Mouse (Mus musculus): Measurements from ENCODE around the gene Nav2. TPM values are rescaled to one million over a fixed set of nuclear protein-coding genes. Genes with fewer than 3 reads are reported as not detected.

Nav2 gene
- total and polyA plus RNA-seq, 3 experiments, result 2.0 to 2.7 TPM; not detected in 1

- Histone ChIP-seq H3K27me3 (ENCODE audit: control insufficient read depth in 1 of 2, insufficient read depth in 2 of 2, low read length in 2 of 2) (no peaks in the 10 kb centered on the region; a peak in 1 of 4 replicates), H3K27ac (ENCODE audit: control insufficient read depth, low read depth, low read length) (no peak overlapping the region)
- no peak for TF ChIP-seq ELF1 (IDR thresholded peaks at IDR 0.05; ENCODE audit: low read depth, low read length)
Measured at GRCm38 (mm10) chr7:49162079-49162478, 253.6 kb downstream of the Nav2 start.

DNA sequence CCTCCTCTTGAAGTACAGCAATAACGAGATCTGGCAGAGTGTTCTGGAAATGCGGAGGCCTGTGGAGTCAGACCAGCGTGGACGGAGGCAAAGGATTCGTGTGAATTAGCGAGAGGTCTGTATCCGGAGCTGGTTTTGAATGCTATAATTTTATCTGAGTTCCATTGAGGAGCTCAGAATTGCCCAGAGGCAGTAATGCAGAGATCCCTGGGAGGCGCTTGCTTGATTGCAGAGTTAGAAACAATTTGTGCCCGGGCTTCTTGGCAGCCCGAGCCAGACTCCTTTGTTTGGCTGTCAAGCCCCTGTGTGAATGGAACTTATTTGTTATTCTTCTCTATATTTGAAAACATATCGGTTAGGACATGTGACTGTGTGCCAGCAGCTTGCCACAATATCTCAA, 255.3 kb downstream of the Nav2 start:
- no peaks in the 10 kb centered on the region; a peak in 2 of 4 replicates for H3K27me3 ChIP-seq (ENCODE audit: control insufficient read depth in 1 of 2, insufficient read depth in 2 of 2, low read length in 2 of 2)
- H3K27ac ChIP-seq (ENCODE audit: control insufficient read depth, low read depth, low read length), result no peak overlapping the region
- no peak overlapping the region for H3K4me3 ChIP-seq (ENCODE audit: control insufficient read depth in 1 of 2, insufficient read depth in 1 of 2, low read depth in 2 of 2, low read length in 2 of 2)
- H3K4me1 ChIP-seq (ENCODE audit: control insufficient read depth in 1 of 2, insufficient read depth in 2 of 2, low read length in 2 of 2), result no peaks in the 10 kb centered on the region
- H3K79me2 ChIP-seq (ENCODE audit: control insufficient read depth, insufficient read depth, low read length, poor library complexity), result no peaks in the 10 kb centered on the region
- DNase-seq (ENCODE audit: low read depth, low spot score), result no peak
- TF ChIP-seq GATA1 (IDR thresholded peaks at IDR 0.05; ENCODE audit: low read depth, low read length) (no peak), CTCF (IDR thresholded peaks at IDR 0.05 in 2 of 3, conservative IDR thresholded peaks at IDR 0.05 in 1 of 3; ENCODE audit: control insufficient read depth in 1 of 3, insufficient read depth in 1 of 3, low read depth in 2 of 3, low read length in 3 of 3, poor library complexity in 1 of 3, severe bottlenecking in 1 of 3) (no peak), CHD2 (IDR thresholded peaks at IDR 0.05; ENCODE audit: low read length) (no peak), BHLHE40 (IDR thresholded peaks at IDR 0.05; ENCODE audit: borderline replicate concordance, low read depth, low read length) (no peak), KAT2A (conservative IDR thresholded peaks at IDR 0.05; ENCODE audit: low read depth, low read length) (no peak), TBP (IDR thresholded peaks at IDR 0.05; ENCODE audit: low read depth, low read length) (no peak), NRF1 (IDR thresholded peaks at IDR 0.05; ENCODE audit: insufficient read depth, low read depth, low read length, poor library complexity, severe bottlenecking) (no peak), ZMIZ1 (IDR thresholded peaks at IDR 0.05; ENCODE audit: low read depth, low read length) (no peak), ZNF384 (IDR thresholded peaks at IDR 0.05; ENCODE audit: low read depth, low read length) (no peak)
- no peaks in the 10 kb centered on the region for H3K36me3 ChIP-seq (ENCODE audit: control insufficient read depth in 1 of 2, insufficient read depth in 2 of 2, low read length in 2 of 2)
- H3K9ac ChIP-seq (ENCODE audit: control insufficient read depth, low read depth, low read length, poor library complexity, severe bottlenecking), result no peak overlapping the region
- H3K9me3 ChIP-seq (replicated peaks; ENCODE audit: insufficient read depth, low read length), result no peaks in the 10 kb centered on the region

More at GRCm38 (mm10) chr7:49162079-49162478, 253.6 kb downstream of the Nav2 start:
- no peak overlapping the region for H3K9ac ChIP-seq (ENCODE audit: control insufficient read depth, low read depth, low read length, poor library complexity, severe bottlenecking)
- DNase-seq (ENCODE audit: low read depth, low spot score), result no peak
- no peak overlapping the region for H3K4me3 ChIP-seq (ENCODE audit: control insufficient read depth in 1 of 2, insufficient read depth in 1 of 2, low read depth in 2 of 2, low read length in 2 of 2)
- H3K36me3 ChIP-seq (ENCODE audit: control insufficient read depth in 1 of 2, insufficient read depth in 2 of 2, low read length in 2 of 2), result no peaks in the 10 kb centered on the region
- no peaks in the 10 kb centered on the region for H3K4me1 ChIP-seq (ENCODE audit: control insufficient read depth in 1 of 2, insufficient read depth in 2 of 2, low read length in 2 of 2)
- H3K9me3 ChIP-seq (replicated peaks; ENCODE audit: insufficient read depth, low read length), result no peaks in the 10 kb centered on the region
- no peaks in the 10 kb centered on the region for H3K79me2 ChIP-seq (ENCODE audit: control insufficient read depth, insufficient read depth, low read length, poor library complexity)

DNA sequence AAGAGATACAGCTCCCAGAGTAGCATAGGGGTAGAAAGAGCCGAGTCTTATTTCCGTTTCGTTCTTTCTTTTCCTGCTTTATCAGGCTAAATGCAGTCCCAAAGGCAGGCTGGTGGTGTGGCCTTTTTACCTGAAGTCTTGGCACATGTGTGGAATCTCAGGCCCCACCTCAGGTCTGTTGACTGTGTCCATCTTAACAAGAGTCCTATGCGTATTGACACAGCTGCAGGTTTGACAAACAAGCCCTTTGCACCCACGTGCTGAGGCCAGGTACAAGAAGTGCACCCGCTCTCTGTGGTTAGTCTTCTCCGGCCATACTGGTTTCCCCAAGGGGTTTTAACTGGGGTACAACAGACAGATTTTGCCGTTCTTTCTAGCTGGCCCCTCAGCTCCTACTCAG, 256.4 kb downstream of the Nav2 start:
- Histone ChIP-seq H3K9ac (ENCODE audit: control insufficient read depth, low read depth, low read length, poor library complexity, severe bottlenecking) (no peak overlapping the region), H3K27ac (ENCODE audit: control insufficient read depth, low read depth, low read length) (no peak overlapping the region), H3K36me3 (ENCODE audit: control insufficient read depth in 1 of 2, insufficient read depth in 2 of 2, low read length in 2 of 2) (no peaks in the 10 kb centered on the region), H3K4me1 (ENCODE audit: control insufficient read depth in 1 of 2, insufficient read depth in 2 of 2, low read length in 2 of 2) (no peaks in the 10 kb centered on the region), H3K4me3 (ENCODE audit: control insufficient read depth in 1 of 2, insufficient read depth in 1 of 2, low read depth in 2 of 2, low read length in 2 of 2) (no peak overlapping the region), H3K79me2 (ENCODE audit: control insufficient read depth, insufficient read depth, low read length, poor library complexity) (no peaks in the 10 kb centered on the region), H3K9me3 (replicated peaks; ENCODE audit: insufficient read depth, low read length) (no peaks in the 10 kb centered on the region), H3K27me3 (ENCODE audit: control insufficient read depth in 1 of 2, insufficient read depth in 2 of 2, low read length in 2 of 2) (peaks cover 0 to 4% of the 10 kb centered on the region in 2 experiments; a peak in 2 of 4 replicates)
- no peak for DNase-seq (ENCODE audit: low read depth, low spot score)
- TF ChIP-seq CHD1 (IDR thresholded peaks at IDR 0.05; ENCODE audit: low read depth, low read length), result no peak
- no peak for TF ChIP-seq GABPA (IDR thresholded peaks at IDR 0.05; ENCODE audit: low read depth, low read length)
- no peak for TF ChIP-seq UBTF (IDR thresholded peaks at IDR 0.05; ENCODE audit: borderline replicate concordance, insufficient read depth, low read depth, low read length)
- no peak for TF ChIP-seq E2F4 (IDR thresholded peaks at IDR 0.05; ENCODE audit: borderline replicate concordance, low read depth, low read length)
- TF ChIP-seq ETS1 (IDR thresholded peaks at IDR 0.05; ENCODE audit: low read depth, low read length), result no peak
- TF ChIP-seq ZC3H11A (IDR thresholded peaks at IDR 0.05; ENCODE audit: low read depth, low read length), result no peak
- no peak for TF ChIP-seq ELF1 (IDR thresholded peaks at IDR 0.05; ENCODE audit: low read depth, low read length)
- no peak for TF ChIP-seq POLR2AphosphoS5 (IDR thresholded peaks at IDR 0.05; ENCODE audit: borderline replicate concordance, low read depth, low read length)
- TF ChIP-seq KAT2A (conservative IDR thresholded peaks at IDR 0.05; ENCODE audit: low read depth, low read length), result no peak
- TF ChIP-seq CHD2 (IDR thresholded peaks at IDR 0.05; ENCODE audit: low read length), result no peak

Data from MEL (cell line).